Mouse (Mus musculus) cerebellum, adult 9-10 months (tissue): ENCODE data around the gene Zfp646.
A peak's percentile ranks its signal among the peaks of the same experiment; 100 is the strongest.

ENCODE experiments used
- DNase-seq: peaks from one replicate; pipeline ENCODE4 v3.0.0; 2022

Gene Zfp646

GRCm38 (mm10) chr7:127876041-127876466, at the start of gene Zfp646:
Zfp646 (plus strand) TSS chr7:127876221.
- DNase-seq, result no peak

GRCm38 (mm10) chr7:127835550-127835949, 40.5 kb upstream of the Zfp646 start:
- no peak for DNase-seq

GRCm38 (mm10) chr7:127837473-127837872, 38.5 kb upstream of the Zfp646 start:
- DNase-seq, result peak; percentile 67

- DNase-seq, result peak; percentile 43
Observed at GRCm38 (mm10) chr7:127837878-127838277, 38.1 kb upstream of the Zfp646 start.

- peak; percentile 52 for DNase-seq
Observed at GRCm38 (mm10) chr7:127840031-127840430, 36.0 kb upstream of the Zfp646 start.

GRCm38 (mm10) chr7:127840886-127841285, 35.1 kb upstream of the Zfp646 start:
- DNase-seq, result peak; percentile 88

GRCm38 (mm10) chr7:127841340-127842000, 34.6 kb upstream of the Zfp646 start:
- peak; percentile 94 for DNase-seq

- DNase-seq, result peak; percentile 89
Observed at GRCm38 (mm10) chr7:127842001-127842718, 33.9 kb upstream of the Zfp646 start.

GRCm38 (mm10) chr7:127849973-127850875, 25.8 kb upstream of the Zfp646 start:
- DNase-seq, result no peak

GRCm38 (mm10) chr7:127850906-127851305, 25.1 kb upstream of the Zfp646 start:
- no peak for DNase-seq

GRCm38 (mm10) chr7:127858258-127858657, 17.8 kb upstream of the Zfp646 start:
- no peak for DNase-seq

GRCm38 (mm10) chr7:127866434-127866833, 9.6 kb upstream of the Zfp646 start:
- DNase-seq, result no peak

GRCm38 (mm10) chr7:127867641-127868040, 8.4 kb upstream of the Zfp646 start:
- no peak for DNase-seq

- no peak for DNase-seq
Observed at GRCm38 (mm10) chr7:127869149-127869810, 6.7 kb upstream of the Zfp646 start.

GRCm38 (mm10) chr7:127870136-127870821, 5.7 kb upstream of the Zfp646 start:
- no peak for DNase-seq

- no peak for DNase-seq
Observed at GRCm38 (mm10) chr7:127874812-127875626, 1.0 kb upstream of the Zfp646 start.

GRCm38 (mm10) chr7:127875627-127876001, 407 bp upstream of the Zfp646 start:
- DNase-seq, result peak; percentile 95

- peak; percentile 91 for DNase-seq
Observed at GRCm38 (mm10) chr7:127876467-127877348, 687 bp downstream of the Zfp646 start, which contains the start of gene Zfp668. Zfp668 (minus strand) TSS chr7:127876828.

- DNase-seq, result no peak
Observed at GRCm38 (mm10) chr7:127879301-127879700, 3.3 kb downstream of the Zfp646 start.

- no peak for DNase-seq
Observed at GRCm38 (mm10) chr7:127880431-127880830, 4.4 kb downstream of the Zfp646 start.
